Mouse (Mus musculus) gastrocnemius, postnatal 4 days (tissue): ENCODE measurements at regions not wholly inside any gene's neighbourhood (a gene's known extent, or its start where the extent isn't known, plus 50 kb on each side); places are given as distances from the start of the nearest gene placed in this dataset.

Source experiments
- DNase-seq, 2 experiments: peaks; one replicate each; pipeline ENCODE4 v3.0.0; 2021 to 2022; ENCODE audit warnings: low spot score in 2 of 2, mixed read lengths in 2 of 2

GRCm38 (mm10) chr8:10827560-10827959, 180.7 kb downstream of the Irs2 start:
- no peak for DNase-seq

DNA sequence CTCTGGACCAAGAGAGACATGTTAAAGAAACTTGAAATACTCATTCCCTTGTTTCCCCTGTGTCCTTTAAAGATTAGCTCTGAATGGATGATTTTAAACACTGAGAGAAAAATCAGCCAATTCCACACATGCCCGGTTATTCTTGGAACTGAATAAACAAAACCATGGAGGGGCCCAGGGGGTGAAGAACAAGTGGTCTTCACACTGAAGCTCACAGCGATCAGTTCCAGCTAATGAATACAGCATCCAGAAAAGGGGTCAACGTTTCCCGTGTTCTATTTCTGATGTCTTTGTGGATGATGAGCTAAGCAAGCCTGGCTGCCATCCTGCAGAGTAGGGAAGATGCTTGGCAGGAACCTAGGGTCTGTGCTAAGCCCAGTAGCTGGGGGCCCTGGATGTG, 182.3 kb downstream of the Irs2 start:
- no peak for DNase-seq

GRCm38 (mm10) chr8:10825192-10825926, 182.9 kb downstream of the Irs2 start:
- no peak for DNase-seq

DNA sequence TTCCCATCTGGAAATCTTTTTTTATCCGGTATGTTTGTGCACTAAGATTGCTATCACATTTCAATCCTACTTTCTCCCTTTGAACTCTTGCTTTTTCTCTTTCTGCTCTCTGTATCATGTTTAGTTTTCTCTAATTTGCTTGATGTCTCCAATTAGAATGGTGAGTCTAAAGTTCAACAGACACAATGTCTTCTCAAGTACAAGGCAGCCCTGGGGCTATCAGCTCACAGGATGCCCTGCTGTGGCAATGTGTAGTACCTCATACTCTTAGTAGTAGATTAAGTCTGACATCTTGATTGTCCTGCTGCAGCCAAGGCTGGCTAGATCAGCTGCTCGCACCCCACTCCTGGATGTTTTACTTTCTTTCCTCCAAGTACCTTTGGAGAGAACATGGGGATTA, 186.4 kb downstream of the Irs2 start:
- DNase-seq, result no peak

- DNase-seq, result no peak
Measured at GRCm38 (mm10) chr8:10814499-10814898, 193.8 kb downstream of the Irs2 start.

GRCm38 (mm10) chr8:10812060-10812670, 196.1 kb downstream of the Irs2 start:
- DNase-seq, result no peak

GRCm38 (mm10) chr8:10807040-10807439, 201.2 kb downstream of the Irs2 start:
- DNase-seq, result no peak

- no peak for DNase-seq
Measured at GRCm38 (mm10) chr8:10805405-10806151, 202.7 kb downstream of the Irs2 start.

DNA sequence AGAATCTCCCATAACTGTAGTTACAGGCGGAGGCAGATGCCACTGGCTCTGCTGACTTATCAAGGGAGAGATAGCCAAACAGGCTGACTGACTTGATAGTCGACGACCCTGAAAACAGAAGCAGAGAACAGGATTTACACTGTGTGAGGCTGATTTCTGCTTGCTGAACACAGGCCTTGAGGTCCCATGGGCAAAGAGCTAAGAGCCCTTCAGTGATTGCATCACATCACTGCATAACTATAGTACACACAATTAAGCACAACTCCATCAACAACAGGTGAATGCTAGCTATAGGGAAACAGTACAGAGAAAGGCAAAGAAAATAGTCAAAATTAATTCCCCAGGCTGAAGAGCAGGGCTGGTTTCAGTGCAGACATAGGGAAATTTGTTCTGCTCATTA, 203.3 kb downstream of the Irs2 start:
- DNase-seq, result no peak

DNA sequence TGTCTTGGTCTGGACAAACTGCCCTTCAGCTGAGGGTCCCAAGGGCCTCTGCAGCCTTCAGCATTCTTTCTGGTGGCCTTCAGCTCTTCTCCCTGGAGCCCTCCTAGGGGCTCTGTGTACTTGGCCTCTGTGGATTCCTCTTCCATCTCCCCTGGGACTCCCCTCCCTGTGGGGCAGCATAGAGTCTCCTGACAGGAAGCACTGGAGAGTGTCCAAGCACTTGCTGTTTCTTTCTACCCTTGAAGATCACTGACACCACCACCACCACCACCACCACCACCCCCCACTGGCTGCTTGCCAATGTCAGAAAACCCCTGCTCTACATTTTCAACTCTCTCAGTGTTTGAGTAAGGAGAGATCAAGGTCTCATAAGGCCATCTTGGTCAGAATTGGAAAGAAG, 206.3 kb downstream of the Irs2 start:
- no peak for DNase-seq

GRCm38 (mm10) chr8:10801580-10801979, 206.7 kb downstream of the Irs2 start:
- no peak for DNase-seq

- no peak for DNase-seq
Measured at GRCm38 (mm10) chr8:10798444-10798843, 209.8 kb downstream of the Irs2 start.

GRCm38 (mm10) chr8:10794367-10795189, 213.7 kb downstream of the Irs2 start:
- no peak for DNase-seq

GRCm38 (mm10) chr8:10793670-10794366, 214.4 kb downstream of the Irs2 start:
- DNase-seq, result no peak

- DNase-seq, result peak in 1 of 2 experiments; percentile 36
Measured at GRCm38 (mm10) chr8:10788496-10789200, 219.6 kb downstream of the Irs2 start.

DNA sequence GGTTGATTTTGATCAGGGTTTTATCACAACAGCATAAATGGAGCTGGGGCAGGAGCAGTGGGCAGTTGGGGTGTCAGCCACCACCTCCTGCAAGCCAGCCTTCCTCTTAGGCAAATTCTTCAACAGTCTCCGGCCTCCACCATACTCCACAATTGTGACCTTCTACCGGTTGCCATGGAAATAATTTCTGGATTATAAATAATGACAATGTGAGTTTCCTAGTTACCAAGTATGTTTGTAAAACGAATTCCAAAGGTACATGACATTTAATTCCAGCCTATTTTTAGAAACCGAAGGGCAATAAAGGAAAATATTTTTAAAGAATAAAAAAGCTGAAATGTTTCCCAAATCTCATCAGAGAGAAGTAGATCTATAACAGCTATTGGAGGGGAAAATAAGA, 222.5 kb downstream of the Irs2 start:
- DNase-seq, result no peak

- DNase-seq, result no peak
Measured at GRCm38 (mm10) chr8:10785311-10785710, 222.9 kb downstream of the Irs2 start.

- DNase-seq, result no peak
Measured at GRCm38 (mm10) chr8:10784481-10784880, 223.8 kb downstream of the Irs2 start.

GRCm38 (mm10) chr8:10781860-10782259, 226.4 kb downstream of the Irs2 start:
- DNase-seq, result no peak

DNA sequence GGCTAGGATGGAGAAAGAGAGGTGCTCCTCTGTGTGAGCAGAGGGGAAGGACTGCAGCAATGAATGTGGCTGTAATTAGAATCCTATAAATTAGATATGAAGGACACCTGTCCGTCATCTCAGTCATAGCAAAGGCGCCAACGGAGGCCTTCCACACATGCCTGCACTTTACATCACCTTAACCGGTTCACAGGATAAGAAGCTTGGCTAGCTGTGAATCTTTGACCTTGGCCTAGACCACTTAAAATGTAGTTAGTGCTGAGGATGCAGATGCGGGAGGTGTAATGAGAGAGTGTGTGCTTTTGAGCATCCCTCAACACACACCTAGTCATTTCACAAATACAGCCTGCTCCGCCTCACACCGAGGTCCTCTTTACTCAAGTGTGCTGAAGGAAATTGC, 228.6 kb downstream of the Irs2 start:
- DNase-seq, result no peak
